Mouse (Mus musculus): Measurements from ENCODE around the gene Ntn4.

Gene Ntn4

DNA sequence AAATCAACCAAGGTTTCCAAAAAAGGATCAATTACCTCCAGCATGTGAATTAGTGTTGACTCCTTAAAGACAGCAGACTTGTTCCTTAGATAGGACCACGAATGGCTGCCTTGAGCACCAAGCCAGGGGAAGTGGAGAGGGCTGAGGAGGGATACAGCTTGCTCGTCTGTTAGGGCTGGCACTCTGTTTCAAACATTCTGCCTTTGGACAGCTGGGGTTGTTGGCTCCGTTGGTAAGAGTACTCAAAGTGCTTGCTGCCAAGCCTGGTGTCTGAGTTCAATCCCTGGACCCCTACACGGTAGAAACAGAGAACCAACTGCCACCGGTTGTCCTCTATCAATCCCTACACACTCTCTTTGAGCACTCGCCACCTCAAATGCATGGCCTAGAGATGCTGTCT lies 90.0 kb downstream of the Ntn4 start:
- DNase-seq (ENCODE audit: low spot score): no peak

DNA sequence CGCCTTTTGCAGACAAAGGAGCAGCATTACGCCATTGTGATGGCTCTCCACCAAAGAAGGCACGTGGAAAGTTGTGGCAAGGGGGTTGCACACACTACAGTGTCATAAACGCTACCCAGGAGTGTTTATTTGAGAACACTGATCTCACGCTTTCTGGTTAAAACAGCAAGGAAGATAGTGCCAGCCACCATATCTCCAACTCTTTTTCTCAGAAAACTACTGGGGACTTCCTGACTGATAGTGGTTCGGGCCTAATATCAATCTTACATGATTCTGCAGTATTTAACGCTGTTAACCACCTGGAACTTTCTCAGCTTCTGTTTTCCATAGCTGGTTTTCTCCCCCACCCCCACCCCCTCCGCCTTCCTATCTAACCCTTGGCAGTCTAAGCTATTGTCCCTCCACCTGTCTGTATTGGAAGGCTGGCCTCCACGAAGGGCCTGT lies 90.8 kb downstream of the Ntn4 start:
- DNase-seq (ENCODE audit: low spot score): no peak

DNA sequence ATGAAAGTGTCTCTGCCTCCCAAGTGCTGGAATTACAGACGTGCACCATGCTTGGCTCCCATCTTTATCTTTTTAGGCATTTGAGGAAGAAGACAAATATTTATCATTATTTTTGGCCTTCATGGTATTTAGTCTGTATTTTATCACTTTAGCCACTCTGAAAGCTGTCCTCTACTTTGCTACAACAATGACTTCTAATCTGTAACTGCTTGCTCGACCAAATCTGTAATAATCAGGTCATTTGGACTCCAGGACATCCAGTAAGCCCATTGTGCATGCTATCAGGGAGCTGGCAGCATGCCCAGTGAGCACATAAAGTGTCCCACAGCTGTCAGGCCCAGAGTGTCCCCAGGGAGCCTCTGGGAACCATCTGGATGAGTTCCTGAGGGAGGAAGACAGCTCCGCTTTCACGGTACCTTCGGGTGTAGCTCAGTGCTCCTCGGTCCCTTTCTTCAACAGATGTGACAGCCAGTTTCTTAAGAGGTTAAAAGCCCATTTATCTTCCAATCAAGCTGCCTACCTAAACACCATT lies 95.7 kb downstream of the Ntn4 start:
- peak; percentile 87 for DNase-seq (ENCODE audit: low spot score)

DNA sequence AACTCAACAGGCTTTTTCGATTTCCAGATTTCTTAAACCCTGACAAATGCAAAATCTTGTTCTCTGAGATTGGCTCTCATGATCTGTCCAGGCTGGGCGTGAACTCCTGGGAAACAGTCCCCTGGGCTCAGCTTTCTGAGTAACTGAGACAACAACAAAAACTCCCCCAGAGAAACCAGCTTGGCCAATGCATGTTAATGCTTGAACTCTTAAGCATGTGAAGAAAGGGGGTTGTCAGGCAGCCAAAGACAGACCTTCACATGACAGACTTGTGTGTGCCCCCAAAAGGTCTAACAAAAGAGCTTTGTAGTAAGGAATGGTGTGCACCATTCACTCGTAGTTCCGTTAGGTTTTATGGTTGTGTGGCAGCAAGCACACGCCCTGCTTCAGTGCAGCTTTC lies 96.6 kb downstream of the Ntn4 start:
- DNase-seq (ENCODE audit: low spot score): no peak

DNA sequence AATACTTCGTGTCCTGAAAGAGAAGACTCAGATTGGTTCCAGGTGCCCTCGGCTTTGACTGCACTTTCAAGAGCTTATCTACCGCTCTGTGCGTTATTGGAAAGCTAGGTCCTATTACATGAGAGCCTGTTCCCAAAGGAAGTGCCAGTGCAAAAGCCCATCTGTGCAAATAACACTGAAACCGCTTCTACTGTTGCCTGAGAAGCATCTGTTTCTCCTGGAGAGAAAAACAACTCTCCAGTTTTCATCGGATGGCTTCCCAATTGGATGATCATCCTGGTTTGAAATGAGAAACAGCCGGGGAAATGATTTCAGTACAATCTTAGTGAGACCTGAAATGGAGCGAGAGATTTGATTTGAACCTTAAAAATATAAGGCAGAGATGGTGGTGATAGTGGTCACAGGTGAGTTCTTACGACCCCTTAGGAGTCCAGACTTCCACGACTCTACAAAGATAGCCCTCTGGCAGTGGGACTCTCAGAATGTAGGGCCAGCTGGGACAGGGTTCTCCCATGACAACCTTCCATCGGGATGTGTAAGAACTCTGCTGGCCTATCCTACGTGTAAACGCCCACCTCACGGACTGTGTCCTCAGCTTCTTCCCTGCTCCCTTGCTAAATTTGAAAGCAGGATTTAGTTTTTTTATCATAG lies 101.1 kb downstream of the Ntn4 start:
- no peak for DNase-seq (ENCODE audit: low spot score)

DNA sequence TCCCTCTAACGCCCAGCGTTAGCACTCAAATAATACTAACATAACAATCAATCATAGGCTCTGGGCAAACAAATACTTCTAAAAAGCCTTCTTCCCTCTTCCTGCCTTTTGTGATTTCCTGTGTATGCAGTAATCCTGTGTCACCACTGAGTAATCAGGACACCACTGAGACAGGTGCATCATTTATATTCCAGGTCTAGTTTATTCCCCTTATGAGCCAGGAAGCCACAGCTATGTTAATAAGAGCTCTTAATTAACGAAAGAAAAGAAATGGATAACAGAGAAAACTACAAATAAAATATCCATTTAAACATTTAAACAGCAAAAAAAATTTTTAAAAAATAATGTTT lies 101.6 kb downstream of the Ntn4 start:
- no peak for DNase-seq (ENCODE audit: low spot score)

DNA sequence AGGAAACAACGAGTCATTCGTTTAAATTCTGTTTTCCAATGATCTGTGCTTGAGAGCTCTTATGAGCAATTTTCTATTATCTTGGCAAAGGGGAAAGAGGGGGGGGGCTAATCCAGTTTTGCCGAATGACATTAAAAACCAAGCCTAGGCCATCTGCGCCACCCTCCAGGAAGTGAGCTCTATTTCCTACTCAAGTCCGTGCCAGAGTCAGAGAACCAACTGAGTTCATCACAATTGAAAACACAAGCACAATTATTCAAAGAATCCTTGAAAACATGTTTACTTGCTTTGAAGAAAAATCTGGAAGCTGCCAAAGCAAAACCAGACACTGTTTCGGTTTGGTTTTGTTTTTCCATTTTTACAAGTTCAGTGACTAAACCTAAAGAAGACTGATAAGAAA lies 102.1 kb downstream of the Ntn4 start:
- DNase-seq (ENCODE audit: low spot score): no peak

DNA sequence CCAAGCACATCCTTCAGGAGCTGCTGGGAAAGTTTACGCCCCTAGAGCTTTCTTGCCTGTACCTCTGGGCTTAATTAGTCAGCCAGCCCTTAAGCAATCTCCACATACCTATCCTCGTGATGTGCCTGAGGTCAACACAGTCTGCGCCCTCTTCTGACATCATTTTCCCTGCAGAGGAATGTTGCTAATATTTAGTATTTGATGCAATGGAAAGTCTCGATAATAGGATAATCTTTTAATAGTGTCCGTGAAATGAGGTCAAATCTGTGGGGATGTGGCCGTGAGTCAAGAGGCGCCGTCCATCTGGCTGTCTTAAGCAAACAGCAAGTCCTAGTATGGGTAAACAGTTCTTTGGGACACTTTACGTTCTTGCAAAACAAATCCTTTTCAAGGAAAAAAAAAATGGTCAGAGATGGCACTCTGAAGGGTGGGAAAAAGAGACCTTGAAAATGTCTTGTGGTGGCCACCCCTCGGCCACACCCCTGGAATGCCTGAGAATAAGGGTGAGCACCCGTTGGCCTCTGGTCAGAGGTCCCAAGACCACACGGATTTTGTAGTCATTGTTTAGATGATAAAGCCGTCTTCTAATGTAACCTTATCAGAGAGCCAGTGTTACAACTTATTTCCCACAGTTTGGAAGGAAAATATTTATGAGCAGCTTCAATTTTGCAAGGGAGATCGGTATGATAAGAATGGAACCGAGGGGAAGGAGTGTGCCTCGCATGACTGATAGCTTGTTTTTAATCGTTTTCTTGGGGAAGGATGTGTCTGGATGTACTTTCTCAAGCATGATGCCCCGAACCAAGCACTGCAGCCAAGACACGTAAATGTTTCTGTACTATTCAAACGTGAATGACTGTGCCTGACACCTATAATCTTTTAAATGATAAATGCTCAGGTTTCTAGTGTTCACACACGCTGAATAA lies 109.0 kb downstream of the Ntn4 start:
- DNase-seq (ENCODE audit: low spot score): no peak

DNA sequence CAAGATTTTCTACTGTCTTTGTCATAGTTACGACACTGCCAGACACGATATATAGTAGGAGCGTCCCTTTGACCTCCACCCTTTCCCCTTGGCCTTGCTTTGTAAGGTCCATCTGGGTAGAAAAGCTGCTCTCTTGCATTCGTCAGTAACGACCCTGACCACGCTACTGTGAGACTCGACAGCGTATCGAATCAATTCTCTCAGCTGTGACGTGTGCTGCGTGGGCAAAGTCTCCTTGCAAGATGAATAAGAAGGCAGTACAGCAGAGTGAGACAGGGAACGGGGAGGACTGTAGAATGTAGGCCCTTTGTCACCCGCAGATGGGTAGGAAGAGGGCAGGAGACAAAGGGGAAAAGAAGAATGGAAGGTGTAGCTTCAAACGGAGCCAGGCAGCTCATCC lies 110.8 kb downstream of the Ntn4 start:
- no peak for DNase-seq (ENCODE audit: low spot score)

DNA sequence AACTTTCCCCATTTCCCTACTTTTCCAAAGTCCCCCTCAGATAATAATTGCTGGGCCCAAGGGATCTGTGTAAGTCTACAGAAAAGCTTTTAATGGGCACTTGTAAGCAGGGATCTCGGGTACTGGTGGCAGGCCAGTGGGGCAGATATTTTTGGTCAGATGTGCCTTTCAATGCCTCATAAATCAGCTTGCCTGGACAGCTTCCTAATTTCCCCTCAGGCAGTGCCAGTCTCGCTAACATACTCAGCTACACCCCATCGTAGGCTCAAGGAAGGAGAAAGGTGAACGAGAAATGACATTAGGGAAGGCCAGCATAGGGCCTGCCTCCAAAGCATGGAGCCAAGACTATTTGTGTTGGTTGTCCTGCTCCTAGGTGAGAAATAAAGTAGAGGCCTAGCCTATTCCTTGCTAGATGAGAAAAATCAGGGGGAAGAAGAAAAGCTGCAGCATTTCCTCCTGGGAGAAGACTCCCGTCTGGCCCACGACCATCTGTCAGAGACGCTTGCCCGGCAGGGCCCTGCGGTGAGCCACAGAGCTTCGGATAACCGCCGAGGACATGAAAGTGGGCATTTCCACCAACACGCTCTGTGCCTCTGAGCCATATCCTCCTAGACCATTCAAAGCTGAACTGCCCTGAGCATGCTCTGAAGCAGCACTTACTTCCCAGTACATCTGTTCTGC lies 113.4 kb downstream of the Ntn4 start:
- DNase-seq (ENCODE audit: low spot score): no peak

DNA sequence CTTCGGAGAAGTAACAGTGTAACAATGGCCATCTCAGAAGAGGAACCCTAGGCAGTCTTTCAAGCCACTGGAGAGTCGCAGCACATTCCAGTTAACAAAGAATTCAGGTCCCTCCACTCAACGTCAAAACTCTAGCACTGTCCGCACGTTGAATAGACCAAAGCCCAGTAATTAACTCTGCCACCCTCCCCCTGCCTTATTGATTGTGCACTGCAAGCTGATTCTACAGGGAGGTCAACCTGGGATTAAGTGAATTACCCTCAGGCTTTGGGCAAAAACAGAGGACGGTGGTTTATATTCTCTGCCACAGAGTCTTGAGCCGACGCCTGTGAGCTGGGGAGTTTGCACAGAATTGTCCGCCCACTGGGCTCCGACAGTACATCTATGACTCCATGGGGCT lies 115.7 kb downstream of the Ntn4 start:
- no peak for DNase-seq (ENCODE audit: low spot score)

DNA sequence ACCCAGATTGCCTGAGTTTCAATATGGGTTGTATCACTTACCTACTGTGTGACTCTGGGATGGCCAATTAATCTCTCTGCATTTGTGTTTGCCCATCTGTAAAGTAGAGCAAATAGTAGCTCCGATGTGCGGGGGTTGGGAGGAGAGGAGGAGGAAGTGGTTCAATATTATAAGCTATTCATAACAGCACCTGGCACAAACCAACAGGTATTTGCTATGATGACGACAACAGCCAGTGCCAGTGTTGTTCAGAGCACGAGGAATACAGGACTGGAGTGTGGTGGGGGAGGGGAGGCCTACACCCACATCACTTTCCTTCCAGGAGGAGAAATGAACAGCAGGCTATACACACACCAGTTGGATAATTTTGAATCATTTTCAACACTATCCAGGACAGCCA lies 119.2 kb downstream of the Ntn4 start:
- DNase-seq (ENCODE audit: low spot score): no peak

DNA sequence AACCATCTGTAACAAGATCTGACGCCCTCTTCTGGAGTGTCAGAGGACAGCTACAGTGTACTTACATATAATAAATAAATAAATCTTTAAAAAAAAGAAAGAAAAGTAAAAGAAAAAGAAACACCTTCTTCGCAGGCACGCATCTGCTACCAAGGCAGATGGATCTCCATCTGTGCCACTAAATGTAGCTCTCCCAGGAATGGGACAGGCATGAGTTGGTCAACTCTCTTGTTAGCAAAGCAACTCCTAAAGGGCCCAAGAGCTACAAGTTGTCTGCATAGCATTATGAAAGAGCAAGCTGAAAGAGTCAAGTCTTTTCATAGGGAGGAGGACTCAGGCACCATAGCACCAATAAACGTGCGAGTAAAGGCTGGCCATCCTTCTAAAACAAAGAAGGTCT lies 119.9 kb downstream of the Ntn4 start:
- no peak for DNase-seq (ENCODE audit: low spot score)

DNA sequence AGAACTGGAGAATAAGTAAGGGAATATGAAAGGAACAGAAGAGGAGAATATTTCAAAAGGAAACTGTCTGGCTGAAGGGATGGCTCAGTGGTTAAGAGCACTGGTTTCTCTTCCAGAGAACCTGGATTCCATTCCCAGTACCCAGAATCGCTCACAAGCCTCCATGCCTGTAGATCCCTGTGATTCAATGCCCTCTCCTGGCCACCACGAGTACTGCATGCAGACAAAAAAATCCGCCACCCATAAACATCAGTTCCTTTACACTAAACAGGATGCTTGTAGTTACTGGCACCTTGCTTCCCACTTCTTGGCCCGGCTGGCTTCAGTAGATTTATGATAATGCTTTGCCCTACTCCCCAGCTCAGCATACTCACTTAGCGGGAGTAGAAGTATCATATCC lies 122.6 kb downstream of the Ntn4 start:
- peak; percentile 40 for DNase-seq (ENCODE audit: low spot score)

DNA sequence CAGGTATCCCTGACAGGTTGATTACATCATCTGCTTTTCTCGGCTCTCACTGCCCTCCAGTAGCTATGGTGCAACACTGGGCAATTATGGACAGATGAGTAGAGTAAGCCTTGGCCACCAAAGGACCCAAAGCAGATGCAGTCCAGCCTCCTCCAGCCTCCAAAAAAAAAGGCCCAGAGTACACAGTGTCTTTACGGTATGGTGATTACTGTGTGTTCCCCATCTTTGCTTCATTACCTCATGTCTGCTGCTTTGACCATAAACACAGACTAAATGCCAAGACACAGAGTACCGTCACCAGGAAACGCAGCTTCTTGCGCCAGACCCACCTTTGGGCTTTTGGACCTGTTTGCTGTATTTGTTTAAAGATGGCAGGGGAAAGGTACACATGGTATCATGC lies 125.7 kb downstream of the Ntn4 start:
- no peak for DNase-seq (ENCODE audit: low spot score)

DNA sequence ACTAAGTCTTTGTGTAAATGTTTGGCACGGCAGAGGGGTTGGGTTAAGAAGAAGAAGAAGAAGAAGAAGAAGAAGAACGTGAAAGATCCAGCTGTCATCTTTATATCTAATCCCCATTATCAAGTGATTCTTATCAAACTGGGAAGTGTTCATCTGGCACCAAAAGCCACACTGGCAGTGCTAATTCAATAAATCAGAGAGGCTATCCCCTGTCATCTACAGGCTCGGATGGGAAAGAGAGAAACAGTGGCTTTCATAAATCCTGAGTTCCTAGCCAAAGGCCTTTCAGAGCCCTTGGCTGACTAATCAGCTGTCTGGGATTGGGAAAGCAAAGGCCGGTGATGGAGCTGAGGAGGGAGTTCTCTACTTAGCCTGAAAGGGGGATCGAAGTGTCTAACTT lies 126.8 kb downstream of the Ntn4 start:
- no peak for DNase-seq (ENCODE audit: low spot score)

DNA sequence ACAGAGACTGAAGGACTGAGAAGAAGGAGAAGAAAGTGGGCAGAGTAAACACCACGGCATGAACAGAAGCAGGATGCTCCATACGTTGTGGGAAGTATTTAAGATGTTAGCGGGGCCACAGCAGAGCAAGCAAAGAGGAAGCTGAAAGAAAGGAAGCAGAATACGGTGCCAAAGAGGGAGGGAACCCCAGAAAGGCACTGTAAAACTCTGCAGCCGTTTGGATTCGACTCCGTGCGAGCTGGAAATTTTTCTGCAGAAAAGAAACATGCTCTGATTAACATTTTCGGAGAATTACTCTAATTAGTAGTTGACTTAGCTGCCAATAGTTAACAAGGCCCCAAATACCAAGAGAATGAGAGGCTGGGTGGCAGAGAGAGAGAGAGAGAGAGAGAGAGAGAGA lies 127.7 kb downstream of the Ntn4 start:
- DNase-seq (ENCODE audit: low spot score): no peak

DNA sequence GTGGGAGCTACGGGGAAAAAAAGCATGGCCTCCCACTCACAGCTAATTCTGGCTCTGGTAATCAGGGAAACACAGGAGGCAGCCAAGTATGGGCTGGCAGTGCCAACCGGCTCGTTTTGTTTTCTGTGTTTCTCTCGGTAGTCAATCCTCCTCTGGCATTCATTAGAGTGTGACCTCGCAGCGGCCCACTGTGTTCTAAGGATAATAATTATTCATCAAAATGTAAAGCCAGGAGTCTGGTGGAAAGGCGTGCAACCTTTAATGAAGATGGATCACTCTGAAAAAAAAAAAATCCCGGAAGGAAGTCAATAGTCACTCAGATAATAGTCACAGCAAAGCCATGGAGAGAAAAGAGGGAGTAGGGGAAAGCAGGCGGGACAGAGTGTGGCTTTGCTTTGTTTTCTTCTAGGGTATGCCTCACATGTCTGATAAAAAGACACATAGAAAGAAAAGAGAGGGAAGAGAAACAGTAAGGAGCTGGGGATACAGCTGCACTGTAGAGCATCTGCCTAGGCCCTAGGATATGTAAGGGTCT lies 131.5 kb downstream of the Ntn4 start:
- DNase-seq (ENCODE audit: low spot score): no peak

DNA sequence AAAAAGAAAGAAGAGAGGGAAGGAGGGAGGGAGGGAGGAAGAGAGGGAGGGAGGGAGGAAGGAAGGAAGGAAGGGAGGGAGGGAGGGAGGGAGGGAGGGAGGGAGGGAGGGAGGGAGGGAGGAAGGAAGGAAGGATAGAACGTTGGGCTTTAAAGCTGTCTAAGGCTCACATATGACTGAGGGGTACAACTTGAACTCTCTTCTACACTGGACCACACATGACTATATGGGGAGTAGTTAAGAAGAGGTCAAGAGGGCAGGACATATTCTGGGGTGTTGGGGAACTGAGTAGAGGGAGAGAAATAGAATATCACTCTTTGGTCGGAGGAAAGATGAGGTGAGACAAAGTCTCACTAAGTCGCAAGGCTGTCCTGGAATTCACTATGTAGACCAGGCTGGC lies 132.0 kb downstream of the Ntn4 start:
- DNase-seq (ENCODE audit: low spot score): no peak

DNA sequence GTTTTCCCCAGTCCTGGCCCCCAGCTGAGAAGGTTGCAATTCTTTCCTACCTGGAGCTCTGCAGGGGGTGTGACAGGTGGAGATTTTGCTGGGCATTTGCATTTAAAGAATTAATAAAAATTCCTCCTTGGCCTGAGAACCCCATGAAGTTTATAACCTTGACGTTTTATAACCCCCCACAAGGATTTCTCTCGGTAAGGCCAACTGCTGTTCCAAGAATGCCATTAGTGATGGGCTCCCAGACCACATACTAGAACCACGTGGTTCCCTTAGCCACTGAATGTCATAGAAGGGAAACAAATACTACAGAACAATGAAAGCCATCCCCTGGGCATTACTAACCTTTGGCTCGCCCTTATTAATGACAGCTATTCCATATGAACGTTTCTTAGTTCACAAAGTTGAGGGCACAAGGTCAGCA lies 136.3 kb downstream of the Ntn4 start:
- DNase-seq (ENCODE audit: low spot score): no peak

DNA sequence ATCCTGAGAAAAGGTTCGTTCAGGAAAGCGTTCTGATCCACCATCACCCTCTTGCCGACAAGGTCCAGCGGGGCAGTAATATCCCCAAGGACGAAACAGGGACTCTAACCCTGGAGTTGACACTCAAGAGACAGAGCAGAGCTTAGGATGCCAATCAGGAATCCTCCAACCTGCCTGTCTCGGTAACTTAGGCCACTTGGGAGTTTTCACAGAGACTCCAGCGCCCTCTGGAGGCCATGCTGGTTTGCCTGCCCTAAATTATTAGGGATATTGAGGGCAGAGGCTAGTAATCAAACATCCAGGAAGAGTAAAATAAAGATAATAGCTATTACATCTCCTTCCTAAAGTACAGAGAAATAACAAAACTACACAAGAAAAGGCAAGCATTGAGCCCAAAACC lies 136.9 kb downstream of the Ntn4 start:
- DNase-seq (ENCODE audit: low spot score): peak; percentile 44

DNA sequence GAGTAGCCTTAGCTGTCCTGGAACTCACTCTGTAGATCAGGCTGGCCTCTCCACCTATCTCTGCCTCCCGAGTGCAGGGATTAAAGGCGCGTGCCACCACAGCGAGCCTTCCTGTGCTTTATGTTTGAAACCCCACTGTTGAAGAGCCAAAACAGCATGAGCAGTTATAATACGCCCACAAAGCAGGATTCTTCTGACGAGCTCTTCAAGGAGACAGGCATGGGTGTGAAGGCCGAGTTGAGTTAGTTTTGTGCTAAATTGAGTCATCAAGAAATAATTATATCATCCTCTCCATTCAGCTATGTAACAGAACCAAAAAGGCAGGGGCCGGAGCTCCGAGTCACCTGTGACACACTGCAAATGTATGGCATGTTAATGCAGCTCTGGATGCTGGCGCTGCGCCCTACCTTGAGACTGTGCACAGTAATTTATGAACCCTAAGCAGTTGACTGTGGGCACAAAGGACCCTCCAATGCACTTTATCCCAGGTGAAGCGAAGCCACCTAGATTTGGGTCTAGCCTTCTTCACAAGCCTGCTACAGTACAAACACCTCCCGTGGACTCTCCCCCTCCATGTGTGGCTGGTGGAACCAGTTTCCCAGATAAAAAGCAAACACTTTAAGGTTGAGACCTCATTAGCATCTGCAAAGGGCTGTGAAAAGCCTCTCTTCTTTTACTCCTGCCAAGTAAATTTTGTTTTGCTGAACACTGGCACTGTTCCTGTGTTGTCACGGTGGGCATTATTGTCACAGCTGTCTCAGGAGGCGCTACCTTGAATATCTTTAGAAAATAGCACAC lies 142.9 kb downstream of the Ntn4 start:
- no peak for DNase-seq (ENCODE audit: low spot score)
